Mouse (Mus musculus) brain, adult 10 weeks (tissue): ENCODE results near the gene Icosl. TPM values are rescaled to one million over a fixed set of nuclear protein-coding genes. Genes with fewer than 3 reads are reported as not detected.

Experiments used
- polyA plus RNA-seq: library from polyadenylated mRNA; stranded (reverse); fragments of 350-450 nt; fragmentation: Illumina TruSeq; extraction: RNeasy Lipid Tissue Mini Kit (QIAGEN cat#74804); gene quantifications from one replicate; pipeline ENCODE4 v1.2.3, GENCODE M21; 2015; ENCODE audit warnings: low read depth, low replicate concordance

Icosl gene
- 4.7 TPM for polyA plus RNA-seq

DNA sequence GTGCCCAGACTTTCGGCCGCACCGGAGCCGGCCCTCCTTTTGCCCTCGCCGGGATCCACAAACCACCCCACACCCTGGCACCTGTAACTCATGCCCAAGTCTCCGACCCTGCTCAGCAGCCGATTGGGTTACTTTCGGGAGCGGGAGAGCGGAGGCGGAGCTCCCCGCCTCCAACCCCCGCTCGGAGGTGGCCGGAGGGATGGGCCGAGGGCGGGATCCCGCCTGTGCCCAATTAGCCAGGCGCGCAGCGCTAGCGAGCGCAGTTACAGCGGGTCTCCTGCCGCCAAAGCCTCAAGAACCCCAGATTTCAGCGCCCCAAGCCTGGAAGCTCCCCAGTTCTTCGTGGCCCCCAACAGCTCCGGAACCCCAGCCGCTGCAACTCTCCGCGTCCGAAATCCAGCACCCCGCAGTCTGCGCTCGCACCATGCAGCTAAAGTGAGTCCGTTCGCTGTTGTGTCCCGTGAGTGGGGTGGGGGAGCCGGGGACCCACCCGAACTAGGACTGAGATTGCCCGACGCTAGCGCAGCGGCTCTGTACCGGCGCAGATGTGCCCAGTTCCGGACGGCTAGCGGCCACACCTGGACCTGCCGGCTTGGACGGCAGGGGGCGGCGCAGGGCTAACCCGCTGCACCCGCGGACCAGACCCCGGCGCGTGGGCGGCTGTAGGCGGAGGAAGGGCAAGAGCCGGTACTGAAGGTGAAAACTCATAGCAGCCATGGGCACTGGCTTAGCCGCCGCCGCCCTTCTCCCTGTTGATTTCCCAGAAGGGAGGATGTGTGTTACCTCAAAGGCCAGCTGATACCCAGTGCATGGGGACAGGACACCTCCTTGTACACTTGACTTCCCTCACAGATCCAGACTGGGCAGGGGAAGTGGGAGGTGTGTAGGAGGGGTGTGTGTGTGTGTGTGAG is at the start of gene Icosl:
Icosl (plus strand) TSS at position 202 of the 911 bp plus-strand sequence.

DNA sequence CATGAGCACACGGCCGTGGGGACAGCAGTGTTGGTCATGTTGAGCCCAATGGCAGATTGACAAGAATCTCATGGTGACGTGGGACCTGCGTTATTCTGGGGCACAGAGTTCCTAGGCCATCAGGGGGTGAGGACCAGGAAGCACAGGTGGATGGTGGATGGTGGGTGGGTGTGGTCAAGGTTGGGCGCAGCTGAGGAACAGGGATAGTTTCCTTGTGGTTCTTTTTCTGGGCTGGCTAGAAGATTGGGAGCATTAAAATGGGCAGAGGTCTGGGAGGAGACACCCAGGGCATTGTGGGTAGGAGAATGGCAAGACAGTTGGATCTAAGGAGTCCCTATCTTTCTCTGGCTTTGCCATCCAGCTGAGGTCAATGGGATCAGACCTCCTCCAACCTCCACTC is 27.5 kb upstream of the Icosl start, which contains the start of gene Dnmt3l:
Dnmt3l (plus strand) TSS at position 301 of the 400 bp plus-strand sequence.

DNA sequence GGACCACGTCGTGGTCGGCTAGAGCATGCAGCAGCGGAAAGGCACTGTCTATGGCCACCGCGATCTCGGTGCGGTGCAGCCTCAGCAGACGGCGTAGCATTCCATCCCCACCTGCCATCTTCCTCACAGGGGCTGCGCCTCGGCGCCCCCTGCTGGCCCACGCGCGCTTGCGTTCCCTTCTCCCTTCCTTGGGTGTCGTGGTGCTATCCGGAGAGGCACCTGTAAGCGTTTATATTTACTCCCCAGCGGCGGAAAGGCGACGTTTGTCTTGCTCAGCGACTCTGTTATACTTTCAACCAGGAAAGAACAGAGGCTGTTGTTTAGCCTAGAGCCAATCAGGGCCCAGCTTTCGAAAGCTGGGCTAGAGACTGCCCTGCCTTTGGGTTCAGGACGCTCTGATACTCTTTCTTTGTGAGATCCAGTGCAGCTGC is 25.7 kb upstream of the Icosl start, which contains the start of gene Aire:
Aire (minus strand) TSS at position 205 of the 431 bp plus-strand sequence.

Other genes starting within 250 kb of the Icosl start
- not detected for gene Krtap10-4, start 242.2 kb upstream of the Icosl start, polyA plus RNA-seq
- not detected for gene Krtap10-10, start 233.4 kb upstream of the Icosl start, polyA plus RNA-seq
- not detected for gene Gm36176, start 222.5 kb upstream of the Icosl start, polyA plus RNA-seq
- not detected for gene Gm10318, start 216.4 kb upstream of the Icosl start, polyA plus RNA-seq
- not detected for gene Gm3285, start 207.3 kb upstream of the Icosl start, polyA plus RNA-seq
- gene Lrrc3, start 166.8 kb upstream of the Icosl start, polyA plus RNA-seq, result 6.6 TPM
- gene Trpm2, start 98.7 kb upstream of the Icosl start, polyA plus RNA-seq, result 19.7 TPM
- 41.3 TPM for gene 1810043G02Rik, start 90.8 kb upstream of the Icosl start, polyA plus RNA-seq
- gene Pfkl, start 59.2 kb upstream of the Icosl start, polyA plus RNA-seq, result 90.2 TPM
- gene Dnmt3l, start 27.4 kb upstream of the Icosl start, polyA plus RNA-seq, result not detected
- not detected for gene Aire, start 25.7 kb upstream of the Icosl start, polyA plus RNA-seq
- gene D10Jhu81e, start 100.5 kb downstream of the Icosl start, polyA plus RNA-seq, result 133 TPM
- 15.9 TPM for gene Pwp2, start 115.8 kb downstream of the Icosl start, polyA plus RNA-seq
- 56.0 TPM for gene Trappc10, start 175.3 kb downstream of the Icosl start, polyA plus RNA-seq